Mouse (Mus musculus) urinary bladder, adult 2 months (tissue): Measurements from ENCODE around the gene Emp2. TPM values are rescaled to one million over a fixed set of nuclear protein-coding genes. Genes with fewer than 3 reads are reported as not detected.
A peak's percentile ranks its signal among the peaks of the same experiment; 100 is the strongest.

ENCODE experiments used
- DNase-seq: peaks from one replicate; pipeline ENCODE4 v3.0.0; 2022; ENCODE audit warnings: low spot score
- polyA plus RNA-seq: library from polyadenylated mRNA; depleted of rRNA; stranded (reverse); fragments of >200 nt; gene quantifications from 2 replicates; pipeline ENCODE4 v1.2.3, GENCODE M21; 2012; rRNA removed

Emp2 gene
- 87.9 and 90.7 TPM in 2 replicates for polyA plus RNA-seq

DNA sequence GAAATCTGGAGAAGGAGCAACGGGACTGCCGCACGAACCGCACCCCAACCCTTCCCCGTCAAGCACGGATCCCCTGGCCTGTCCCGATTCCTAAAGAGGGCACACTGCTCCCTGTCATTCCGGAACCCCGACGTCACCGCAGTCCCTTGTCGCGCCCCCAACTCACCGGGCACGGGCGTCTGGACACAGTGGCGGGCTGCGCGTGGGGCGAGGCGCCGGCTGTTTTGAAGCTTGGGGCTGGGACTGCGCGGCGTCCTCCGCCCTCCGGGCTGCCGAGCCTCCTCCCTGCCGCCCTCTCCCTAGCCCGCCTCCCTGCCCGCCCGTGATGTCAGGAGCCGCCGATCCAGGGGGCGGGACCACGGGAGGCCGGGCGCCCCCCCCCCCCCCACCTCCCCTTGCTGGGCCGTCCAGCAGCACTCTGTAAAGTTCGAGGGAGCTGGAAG, at the start of gene Emp2:
Gene Emp2, minus strand, starts transcription at position 323 of the 443 bp plus-strand sequence.
- peak; percentile 82 for DNase-seq

DNA sequence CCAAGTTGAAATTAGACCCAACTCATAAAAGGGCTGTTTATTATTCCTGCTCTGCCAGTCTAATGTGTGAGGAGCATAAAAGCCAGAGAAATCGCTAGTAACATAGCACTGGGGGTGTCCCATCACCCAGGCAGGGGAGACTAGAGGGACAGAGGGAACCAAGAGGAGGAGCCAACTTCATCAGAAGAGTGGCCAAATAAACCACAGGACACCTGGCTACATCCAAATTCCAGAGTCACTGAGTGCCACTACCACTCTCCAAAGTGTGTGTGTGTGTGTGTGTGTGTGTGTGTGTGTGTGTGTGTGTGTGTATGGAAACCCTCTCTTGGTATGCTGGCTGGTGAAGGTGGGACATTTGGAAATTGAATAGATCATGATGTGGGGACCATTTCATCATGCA, 49.3 kb upstream of the Emp2 start:
- DNase-seq, result no peak

DNA sequence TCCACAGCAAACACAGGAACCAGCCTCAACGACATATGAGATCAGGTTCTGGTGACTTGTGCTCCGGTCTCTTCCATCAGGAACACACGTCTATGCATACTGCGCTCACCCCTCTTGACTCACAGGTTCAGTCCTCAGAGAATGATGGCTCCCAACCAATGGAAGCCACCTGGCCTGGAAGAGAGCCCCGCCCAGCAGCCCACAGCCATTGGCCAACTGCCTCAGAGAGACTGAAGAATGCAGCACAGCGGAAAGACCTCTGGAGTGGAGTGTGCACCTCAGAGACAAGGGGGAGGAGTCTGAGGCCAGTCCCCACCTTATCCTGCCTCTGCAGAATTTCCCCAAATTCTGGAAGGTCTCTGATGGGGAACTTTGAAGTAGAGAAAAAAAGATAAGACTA, 45.5 kb upstream of the Emp2 start:
- DNase-seq, result no peak

DNA sequence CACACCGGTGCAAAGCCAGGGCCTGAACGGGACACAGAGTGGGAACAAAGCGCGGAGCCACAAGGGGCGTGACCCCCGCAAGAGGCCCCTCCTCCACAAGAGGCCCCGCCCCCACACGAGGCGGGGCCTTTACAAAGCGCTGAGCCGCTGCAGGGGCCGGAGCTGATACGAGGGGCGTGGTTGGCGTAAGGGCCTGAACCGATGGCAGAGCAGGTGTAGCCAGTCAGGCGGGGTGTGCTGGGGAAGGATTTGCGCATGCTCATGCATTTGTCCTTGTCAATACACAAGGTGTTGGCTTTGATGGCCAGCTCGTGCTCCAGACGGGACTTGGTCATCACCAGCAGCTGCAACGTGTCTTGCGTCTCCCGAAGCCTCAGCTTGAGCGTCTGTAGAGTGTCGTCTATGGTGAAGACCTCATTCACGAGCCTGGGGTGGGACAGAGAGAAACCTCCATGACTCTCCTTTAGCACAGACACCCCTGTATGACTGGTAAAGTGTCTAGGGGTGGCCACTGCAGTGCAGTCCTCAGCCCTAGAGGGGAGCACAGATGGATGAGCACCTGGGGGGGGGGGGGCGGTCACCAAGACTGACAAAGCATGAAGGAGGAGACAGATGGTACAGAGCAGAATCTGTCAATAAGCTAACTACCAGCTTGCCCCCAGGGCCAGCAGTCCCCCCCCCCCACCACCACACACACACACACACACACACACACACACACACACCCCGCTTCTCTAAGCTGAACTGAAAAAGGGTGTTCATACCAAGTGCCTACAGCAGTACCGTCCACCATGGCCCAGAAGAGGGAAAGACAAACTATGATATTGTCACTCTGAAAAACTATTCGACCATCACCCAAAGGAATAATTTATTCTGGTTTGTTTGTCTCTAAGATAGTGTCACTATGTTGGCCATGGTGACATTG, 44.5 kb upstream of the Emp2 start:
- peak; percentile 48 for DNase-seq

DNA sequence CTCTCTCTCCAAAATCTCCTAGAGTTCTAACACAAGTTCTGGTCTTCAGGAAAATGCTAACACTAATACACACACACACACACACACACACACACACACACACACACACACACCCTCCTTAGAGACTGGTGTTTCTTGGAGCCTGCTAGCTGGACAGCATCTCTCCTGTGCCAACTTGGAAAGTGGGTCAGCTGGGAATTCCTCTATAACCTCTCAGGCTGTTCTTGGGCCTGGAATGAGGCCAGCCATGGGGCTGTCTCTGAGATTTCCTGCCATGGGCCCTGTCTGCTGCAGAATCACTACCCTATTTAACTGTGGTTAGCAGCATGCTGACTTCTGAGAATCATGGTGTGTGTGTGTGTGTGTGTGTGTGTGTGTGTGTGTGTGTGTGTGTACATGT, 41.2 kb upstream of the Emp2 start:
- DNase-seq, result no peak

DNA sequence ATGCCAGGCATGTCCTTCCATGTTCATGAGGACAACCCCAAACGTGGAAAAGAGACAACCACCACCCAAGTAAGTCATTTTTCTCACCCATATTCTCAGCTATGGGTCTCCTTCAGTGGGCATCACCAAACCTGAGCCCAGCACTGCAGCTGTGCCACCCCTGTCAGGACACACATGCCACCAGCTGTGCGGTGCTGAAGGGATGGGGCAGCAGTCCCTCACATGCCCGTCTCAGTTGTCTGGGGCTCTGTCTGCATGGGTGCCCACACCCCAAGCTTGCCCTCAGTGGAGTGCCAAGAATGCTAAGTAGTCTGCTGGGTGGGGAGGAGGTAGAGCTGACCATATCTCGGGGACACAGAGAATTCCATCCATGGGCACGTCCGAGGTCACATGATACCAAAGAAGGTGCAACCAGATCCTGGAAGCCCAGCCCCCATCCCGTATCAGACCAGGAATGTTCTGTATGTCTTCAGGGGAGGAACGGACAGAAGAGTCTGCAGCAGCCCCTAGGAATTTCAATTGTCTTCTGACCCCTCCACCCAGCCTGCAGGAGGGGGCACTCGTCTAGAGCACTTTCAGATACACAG, 37.4 kb upstream of the Emp2 start:
- no peak for DNase-seq

DNA sequence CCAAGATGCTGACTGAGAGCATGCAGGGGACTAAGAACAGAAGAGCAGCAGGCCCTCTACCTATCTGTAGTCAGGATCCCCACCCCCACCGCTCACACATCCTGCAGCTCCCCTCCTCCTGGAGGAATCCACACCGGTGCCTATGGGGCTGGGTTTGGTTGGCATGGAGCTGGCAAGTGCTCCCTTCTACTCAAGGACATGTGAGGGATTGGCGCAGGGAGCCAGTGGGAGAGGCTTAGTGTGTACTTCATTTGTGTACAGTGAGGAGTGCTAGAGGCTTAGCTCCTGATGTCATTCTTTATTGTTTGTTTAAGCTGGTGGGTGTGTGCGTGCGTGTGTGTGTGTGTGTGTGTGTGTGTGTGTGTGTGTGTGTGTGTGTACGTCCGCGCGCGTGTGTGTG, 36.1 kb upstream of the Emp2 start:
- DNase-seq, result no peak

DNA sequence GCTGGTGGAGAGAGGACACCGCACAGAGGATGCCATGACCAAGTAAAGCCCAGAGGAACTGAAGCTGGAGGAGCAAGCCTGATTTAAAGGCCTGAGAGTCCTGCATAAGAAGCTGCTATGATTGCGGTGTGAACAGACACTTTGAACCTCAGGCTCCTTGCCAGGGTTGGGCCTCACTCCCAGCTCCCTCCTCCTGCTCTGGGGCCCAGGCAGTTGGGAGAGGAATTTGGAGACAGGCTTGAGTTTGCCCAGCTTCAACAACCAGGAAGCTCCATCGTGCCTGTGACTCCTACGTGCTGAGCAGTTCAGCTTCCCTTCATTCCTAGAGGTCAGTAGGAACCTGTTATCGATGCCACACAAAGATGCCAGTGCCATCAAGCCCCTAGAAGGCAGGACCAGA, 35.7 kb upstream of the Emp2 start:
- DNase-seq, result no peak

DNA sequence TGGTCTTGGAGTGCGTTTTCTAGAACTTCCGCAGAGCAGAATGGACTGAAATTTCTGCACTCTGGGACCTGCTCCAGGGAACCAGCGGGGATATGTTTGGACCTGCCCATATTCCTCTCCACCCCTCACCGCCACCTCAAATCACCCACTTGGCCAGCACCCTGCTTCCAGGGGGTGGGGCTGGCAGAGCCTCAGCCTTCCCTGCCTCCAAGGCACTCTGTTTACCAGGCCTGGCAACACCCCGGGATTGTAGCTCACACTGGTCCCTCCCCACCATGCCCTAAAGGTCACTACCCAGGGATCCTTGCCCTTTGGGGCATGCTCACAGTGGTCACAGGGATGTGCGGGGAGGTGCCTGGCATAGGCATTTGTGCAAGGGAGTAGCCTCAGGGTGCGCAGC, 33.8 kb upstream of the Emp2 start:
- peak; percentile 64 for DNase-seq

DNA sequence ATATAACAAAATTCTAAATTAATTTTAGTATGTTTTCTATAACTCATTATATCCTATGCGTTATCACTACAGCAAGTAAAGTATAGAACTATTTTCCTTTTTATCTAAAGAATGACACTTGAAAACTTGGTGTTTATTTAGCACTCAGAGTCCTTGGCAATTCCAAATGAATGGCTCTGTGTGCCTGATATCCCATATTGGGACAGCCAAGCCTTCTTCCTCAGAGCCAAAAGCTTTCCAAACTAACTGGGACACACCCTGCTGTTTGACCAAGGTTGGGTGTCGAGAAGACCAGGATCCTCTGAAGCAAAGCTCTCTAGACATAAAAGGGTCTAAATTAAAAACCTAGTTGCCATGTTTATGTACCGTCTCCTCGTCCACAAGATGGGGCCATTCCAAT, 27.3 kb upstream of the Emp2 start:
- DNase-seq, result no peak

DNA sequence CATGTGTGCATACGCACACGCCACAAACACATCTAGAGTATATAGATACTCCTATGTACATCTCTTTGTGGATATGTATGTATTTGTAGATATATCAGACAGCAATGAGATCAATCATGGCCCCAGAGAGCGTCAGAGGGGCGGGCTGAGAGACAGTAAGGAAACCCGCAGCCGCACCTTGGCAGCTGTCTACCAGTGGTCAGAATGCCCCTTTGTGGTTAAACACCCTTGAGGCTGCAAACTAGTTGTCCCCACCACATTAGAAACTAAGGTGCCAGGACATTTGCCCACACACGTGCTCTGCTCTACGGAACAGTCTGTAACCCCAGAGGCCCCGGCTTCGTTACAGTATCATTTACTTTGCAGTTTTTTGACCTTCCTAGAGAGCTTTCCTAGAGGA, 26.2 kb upstream of the Emp2 start:
- DNase-seq, result no peak

DNA sequence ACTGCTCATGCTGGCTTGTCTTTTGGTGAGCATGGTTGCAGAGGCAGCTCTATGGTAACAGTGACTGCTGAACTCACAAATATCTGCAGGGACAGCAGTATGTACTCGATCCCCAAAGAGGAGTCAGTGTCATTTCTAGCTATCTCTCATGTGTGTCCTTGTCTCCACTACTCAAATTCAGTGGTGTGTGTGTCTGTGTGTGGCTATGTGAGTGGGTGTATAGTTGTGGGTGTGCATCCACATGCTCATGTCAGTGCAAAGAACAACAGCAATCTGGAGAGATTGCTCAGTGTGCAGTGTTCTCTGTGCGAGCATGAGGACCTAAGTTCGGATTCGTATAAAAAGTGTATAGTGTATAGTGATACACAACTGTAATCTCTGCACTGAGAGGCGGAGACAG, 24.8 kb upstream of the Emp2 start:
- DNase-seq, result no peak

DNA sequence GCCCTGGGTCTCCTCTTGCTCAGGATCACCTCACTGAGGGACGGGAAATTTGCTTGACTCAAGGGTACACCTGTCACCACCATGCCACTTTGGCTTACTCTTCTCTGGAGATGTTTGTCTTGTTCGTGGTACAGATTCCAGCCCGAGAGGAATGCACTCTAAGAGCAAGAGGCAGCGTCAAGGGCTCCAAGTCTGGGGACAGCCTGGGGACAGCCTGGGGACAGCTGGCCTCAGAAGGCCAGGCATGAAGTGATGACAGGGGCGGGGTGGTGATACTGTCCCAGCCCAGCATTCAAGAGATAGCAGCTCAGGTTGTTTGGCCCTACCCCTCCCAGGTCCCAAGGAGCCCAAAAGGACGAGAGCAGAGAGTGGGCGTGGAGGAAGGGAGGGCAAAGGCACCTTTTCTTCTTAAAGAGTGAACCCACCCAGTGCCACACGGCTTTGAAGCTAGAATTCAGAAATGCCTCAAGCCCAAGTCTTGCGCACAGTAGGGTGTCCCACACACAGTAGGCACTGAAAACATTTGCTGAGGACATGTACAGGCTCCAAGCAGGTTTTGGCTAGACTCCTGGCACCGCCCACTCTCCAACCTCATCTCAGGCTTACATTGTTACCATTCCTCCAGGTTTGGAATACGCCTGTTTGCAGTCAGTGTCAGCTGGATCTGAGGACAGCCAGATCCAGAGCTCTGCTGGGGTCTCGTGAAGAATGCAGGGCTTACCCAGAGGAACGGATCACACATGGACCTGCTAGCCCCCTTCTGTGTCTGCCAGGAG, 23.8 kb upstream of the Emp2 start:
- no peak for DNase-seq

DNA sequence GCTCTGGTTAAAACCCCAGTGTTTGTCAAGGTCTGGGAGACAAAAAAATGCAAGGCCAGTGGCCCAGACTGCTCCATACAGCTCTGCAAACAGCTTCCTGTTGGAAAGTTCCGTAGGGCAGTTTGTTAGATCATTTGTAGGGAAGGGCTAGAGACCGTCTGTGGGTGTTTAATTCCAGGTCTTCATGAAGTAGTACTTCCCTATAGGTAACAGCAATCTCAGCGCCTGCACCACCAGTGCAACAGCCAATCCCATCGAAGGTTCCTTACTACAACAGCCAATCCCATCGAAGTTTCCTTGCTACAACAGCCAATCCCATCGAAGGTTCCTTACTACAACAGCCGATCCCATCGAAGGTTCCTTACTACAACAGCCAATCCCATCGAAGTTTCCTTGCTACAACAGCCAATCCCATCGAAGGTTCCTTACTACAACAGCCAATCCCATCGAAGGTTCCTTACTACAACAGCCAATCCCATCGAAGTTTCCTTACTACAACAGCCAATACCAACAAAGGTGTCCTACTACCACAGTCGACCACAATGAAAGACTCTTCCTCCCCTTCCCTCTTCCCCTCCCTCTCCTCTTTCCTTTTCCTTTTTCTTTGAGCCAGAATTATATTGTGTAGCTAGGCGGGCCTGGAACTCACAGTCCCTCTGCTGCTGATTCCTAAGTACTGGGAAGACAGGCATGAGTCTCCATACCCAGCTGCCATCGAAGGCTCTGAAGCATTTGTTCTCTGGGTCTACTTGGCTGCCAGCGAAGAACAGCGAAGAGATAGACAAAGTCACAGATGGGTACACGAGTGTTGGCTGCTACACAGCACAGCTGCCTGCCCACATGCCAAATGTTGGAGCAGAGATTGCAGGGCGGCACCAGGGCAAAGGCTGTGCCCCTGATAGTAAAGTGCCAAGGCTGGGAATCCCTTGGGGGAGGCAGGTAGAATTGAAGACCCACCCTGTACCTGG, 23.0 kb upstream of the Emp2 start:
- DNase-seq, result no peak

DNA sequence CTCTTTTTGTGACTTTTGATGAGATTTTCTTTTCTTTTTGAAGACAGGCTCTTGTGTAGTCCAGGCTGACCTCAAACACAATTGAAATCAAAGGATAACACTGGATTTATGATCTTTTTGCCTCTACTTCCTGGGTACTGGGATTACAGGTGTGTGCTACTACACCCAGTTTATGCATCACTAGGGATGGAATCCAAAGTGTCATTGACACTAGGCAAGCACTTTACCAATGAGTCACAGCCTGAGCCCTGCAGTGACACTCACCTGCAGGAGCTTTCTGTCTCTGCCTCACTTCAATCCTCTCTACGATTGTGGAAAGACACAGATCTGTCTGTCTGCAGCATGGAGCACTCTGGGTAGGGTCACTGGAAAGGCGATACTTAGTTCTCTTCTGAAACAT, 22.2 kb upstream of the Emp2 start:
- DNase-seq, result no peak

DNA sequence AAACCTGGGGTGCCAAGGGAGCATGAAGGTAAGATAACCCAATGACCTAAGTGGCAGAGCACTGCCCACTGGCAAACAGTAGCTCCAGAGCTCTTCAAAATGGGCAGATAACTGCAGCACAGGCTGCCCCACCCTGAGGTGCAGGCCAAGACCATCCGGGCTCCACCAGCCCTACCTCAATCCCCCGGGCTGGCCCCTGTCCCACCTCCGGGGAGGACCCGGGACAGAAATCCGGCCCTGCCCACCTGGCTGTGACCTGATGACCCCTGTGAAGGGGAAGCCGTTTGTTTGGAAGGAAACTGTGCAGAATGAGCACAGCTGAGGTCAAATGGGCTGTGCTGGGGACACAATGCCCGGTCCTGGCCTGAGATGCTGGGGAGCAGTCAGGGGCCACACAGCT, 19.0 kb upstream of the Emp2 start:
- no peak for DNase-seq

DNA sequence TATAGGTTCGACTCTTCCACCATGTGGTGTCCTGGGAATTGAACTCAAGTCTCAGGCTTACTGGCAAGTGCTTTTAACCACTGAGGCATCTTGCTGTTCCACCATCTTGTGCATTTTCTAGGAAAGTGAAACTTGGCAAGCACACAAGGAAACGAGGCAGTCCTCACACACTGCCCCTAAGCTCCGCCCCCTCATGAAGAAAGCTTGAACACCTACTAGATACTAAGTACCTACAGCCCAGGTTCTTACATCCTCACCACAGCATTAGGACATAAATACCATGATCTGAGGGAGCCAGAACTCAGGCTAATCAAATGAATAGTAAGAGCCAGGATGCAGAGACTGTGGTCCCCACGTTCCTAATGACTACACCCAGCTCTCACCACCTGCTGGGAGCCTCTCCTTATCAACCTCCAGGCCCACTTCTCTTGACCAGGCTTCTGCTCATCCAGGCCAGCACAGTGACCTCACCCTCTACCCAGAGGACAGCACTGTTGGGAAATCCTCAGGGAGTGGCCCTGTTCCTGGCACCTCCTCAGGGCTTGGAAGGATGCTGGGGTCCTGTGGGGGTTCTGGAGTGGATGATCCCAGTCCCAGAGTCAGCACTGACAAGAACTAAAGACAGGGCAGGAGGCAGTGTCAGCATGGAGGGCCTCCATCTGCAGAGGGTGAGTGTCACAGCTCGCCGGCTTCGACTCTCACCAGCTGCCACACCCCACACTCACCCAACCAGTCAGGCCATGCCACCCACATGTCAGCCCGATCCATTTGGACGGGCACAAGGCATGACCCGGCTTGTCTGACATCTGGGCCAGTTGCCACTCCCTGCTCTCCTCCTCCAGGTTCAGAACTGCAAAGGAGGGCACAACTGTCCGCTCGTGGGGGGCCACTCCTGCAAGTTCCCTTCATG, 17.1 kb upstream of the Emp2 start:
- peak; percentile 47 for DNase-seq

DNA sequence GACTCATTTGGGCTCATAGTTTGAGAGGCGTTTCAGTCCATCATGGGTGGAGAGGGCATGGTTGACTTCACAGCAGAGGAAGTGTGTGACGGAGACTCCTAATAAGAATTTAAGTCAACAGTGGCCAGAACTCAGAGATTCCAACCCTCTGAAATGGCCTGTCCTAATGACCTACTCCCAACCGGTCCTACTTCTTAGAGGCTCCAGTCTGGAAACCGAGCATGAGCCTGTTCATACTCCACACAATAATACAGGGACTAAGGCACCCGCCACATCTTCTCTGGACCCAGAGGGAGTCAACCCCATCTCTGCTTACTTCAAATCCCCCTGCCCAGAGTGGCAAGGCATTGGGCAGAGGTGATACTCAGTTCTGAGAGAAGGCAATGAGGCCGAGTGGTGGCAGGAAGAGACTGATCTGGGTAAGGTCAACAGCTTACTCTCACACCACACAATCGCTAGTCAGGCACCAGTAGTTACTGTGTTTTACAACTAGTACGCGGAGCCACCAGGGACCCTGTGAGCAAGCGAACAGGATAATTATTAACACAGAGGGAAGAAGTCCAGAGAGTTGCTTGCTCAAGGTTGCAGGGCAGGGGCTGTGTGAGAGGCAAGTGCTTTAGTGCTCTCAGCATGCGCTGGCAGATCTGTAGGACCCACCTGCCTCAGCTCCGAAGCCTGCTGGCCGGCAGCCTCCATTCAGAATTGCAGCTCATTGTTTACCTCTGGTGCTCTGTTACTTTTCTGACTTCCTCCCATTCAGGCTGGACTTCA, 14.0 kb upstream of the Emp2 start:
- DNase-seq, result no peak

DNA sequence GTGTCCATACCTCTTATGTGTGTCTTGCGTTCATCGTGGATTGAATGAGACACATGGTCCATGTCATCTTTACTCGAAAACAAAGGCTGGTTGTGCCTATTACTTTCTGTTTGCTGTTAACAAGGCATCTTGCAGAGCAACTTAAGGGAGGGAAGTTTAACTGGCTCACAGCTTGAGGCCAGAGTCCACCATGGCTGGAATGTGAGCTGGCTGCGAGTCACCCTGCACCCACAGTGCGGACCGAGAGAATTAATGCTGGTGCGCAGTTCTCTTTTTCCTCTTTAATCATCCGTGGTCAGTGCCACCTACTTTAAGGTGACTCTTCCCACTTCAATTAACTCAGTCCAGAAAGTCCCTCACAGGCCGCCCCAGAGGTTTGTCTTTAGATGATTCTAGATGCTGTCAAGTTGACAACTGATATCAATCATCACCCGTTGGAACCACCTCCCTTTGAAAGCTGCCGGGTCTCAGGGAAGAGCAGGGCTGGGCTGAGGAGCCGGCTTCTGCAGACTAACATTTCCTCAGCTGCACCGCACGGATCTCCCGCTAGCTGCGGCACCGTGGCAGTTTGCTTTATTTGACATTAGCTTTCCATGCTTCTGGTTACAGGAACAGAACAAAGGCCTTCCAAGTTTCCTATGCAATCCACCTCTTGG, 6.3 kb upstream of the Emp2 start:
- no peak for DNase-seq
